Mouse (Mus musculus): ENCODE data around the gene Tmem211. TPM values are rescaled to one million over a fixed set of nuclear protein-coding genes. Genes with fewer than 3 reads are reported as not detected.

Tmem211 gene
- total and polyA plus RNA-seq, 3 experiments: not detected

- no peaks in the 10 kb centered on the region for H3K36me3 ChIP-seq (ENCODE audit: control insufficient read depth in 1 of 2, insufficient read depth in 2 of 2, low read length in 2 of 2)
- H3K27me3 ChIP-seq (ENCODE audit: control insufficient read depth in 1 of 2, insufficient read depth in 2 of 2, low read length in 2 of 2): no peaks in the 10 kb centered on the region
- no peak overlapping the region for H3K9ac ChIP-seq (ENCODE audit: control insufficient read depth, low read depth, low read length, poor library complexity, severe bottlenecking)
- no peaks in the 10 kb centered on the region for H3K4me1 ChIP-seq (ENCODE audit: control insufficient read depth in 1 of 2, insufficient read depth in 2 of 2, low read length in 2 of 2)
- no peak overlapping the region for H3K27ac ChIP-seq (ENCODE audit: control insufficient read depth, low read depth, low read length)
- no peak for DNase-seq (ENCODE audit: low read depth, low spot score)
- H3K79me2 ChIP-seq (ENCODE audit: control insufficient read depth, insufficient read depth, low read length, poor library complexity): no peaks in the 10 kb centered on the region
- no peaks in the 10 kb centered on the region for H3K9me3 ChIP-seq (replicated peaks; ENCODE audit: insufficient read depth, low read length)
- no peak overlapping the region for H3K4me3 ChIP-seq (ENCODE audit: control insufficient read depth in 1 of 2, insufficient read depth in 1 of 2, low read depth in 2 of 2, low read length in 2 of 2)
- TF ChIP-seq GATA1 (IDR thresholded peaks at IDR 0.05; ENCODE audit: low read depth, low read length) (no peak), SIN3A (IDR thresholded peaks at IDR 0.05; ENCODE audit: low read length) (no peak), NRF1 (IDR thresholded peaks at IDR 0.05; ENCODE audit: insufficient read depth, low read depth, low read length, poor library complexity, severe bottlenecking) (no peak), ETS1 (IDR thresholded peaks at IDR 0.05; ENCODE audit: low read depth, low read length) (no peak), ZC3H11A (IDR thresholded peaks at IDR 0.05; ENCODE audit: low read depth, low read length) (no peak), TBP (IDR thresholded peaks at IDR 0.05; ENCODE audit: low read depth, low read length) (no peak), USF2 (IDR thresholded peaks at IDR 0.05; ENCODE audit: borderline replicate concordance in 1 of 2, insufficient read depth in 1 of 2, low read depth in 1 of 2, low read length in 2 of 2) (no peak), ELF1 (IDR thresholded peaks at IDR 0.05; ENCODE audit: low read depth, low read length) (no peak), CHD1 (IDR thresholded peaks at IDR 0.05; ENCODE audit: low read depth, low read length) (no peak), BHLHE40 (IDR thresholded peaks at IDR 0.05; ENCODE audit: borderline replicate concordance, low read depth, low read length) (no peak), E2F4 (IDR thresholded peaks at IDR 0.05; ENCODE audit: borderline replicate concordance, low read depth, low read length) (no peak), CTCF (IDR thresholded peaks at IDR 0.05 in 2 of 3, conservative IDR thresholded peaks at IDR 0.05 in 1 of 3; ENCODE audit: control insufficient read depth in 1 of 3, insufficient read depth in 1 of 3, low read depth in 2 of 3, low read length in 3 of 3, poor library complexity in 1 of 3, severe bottlenecking in 1 of 3) (no peak), ZMIZ1 (IDR thresholded peaks at IDR 0.05; ENCODE audit: low read depth, low read length) (no peak)
Observed at GRCm38 (mm10) chr5:113287762-113288161, 61.1 kb downstream of the Tmem211 start.

GRCm38 (mm10) chr5:113288490-113288889, 61.8 kb downstream of the Tmem211 start:
- TF ChIP-seq UBTF (IDR thresholded peaks at IDR 0.05; ENCODE audit: borderline replicate concordance, insufficient read depth, low read depth, low read length) (no peak), POLR2AphosphoS5 (IDR thresholded peaks at IDR 0.05; ENCODE audit: borderline replicate concordance, low read depth, low read length) (no peak), ZC3H11A (IDR thresholded peaks at IDR 0.05; ENCODE audit: low read depth, low read length) (no peak), ETS1 (IDR thresholded peaks at IDR 0.05; ENCODE audit: low read depth, low read length) (no peak), ZNF384 (IDR thresholded peaks at IDR 0.05; ENCODE audit: low read depth, low read length) (no peak), RAD21 (IDR thresholded peaks at IDR 0.05; ENCODE audit: low read depth, low read length) (no peak), GATA1 (IDR thresholded peaks at IDR 0.05; ENCODE audit: low read depth, low read length) (no peak), TCF12 (IDR thresholded peaks at IDR 0.05; ENCODE audit: low read depth, low read length) (no peak), GABPA (IDR thresholded peaks at IDR 0.05; ENCODE audit: low read depth, low read length) (no peak), MXI1 (IDR thresholded peaks at IDR 0.05; ENCODE audit: low read depth, low read length) (no peak), TAL1 (IDR thresholded peaks at IDR 0.05; ENCODE audit: low read length) (no peak)
- Histone ChIP-seq H3K27me3 (ENCODE audit: control insufficient read depth in 1 of 2, insufficient read depth in 2 of 2, low read length in 2 of 2) (no peaks in the 10 kb centered on the region), H3K79me2 (ENCODE audit: control insufficient read depth, insufficient read depth, low read length, poor library complexity) (no peaks in the 10 kb centered on the region), H3K4me3 (ENCODE audit: control insufficient read depth in 1 of 2, insufficient read depth in 1 of 2, low read depth in 2 of 2, low read length in 2 of 2) (no peak overlapping the region), H3K36me3 (ENCODE audit: control insufficient read depth in 1 of 2, insufficient read depth in 2 of 2, low read length in 2 of 2) (no peaks in the 10 kb centered on the region), H3K9ac (ENCODE audit: control insufficient read depth, low read depth, low read length, poor library complexity, severe bottlenecking) (no peak overlapping the region), H3K9me3 (replicated peaks; ENCODE audit: insufficient read depth, low read length) (no peaks in the 10 kb centered on the region), H3K27ac (ENCODE audit: control insufficient read depth, low read depth, low read length) (no peak overlapping the region), H3K4me1 (ENCODE audit: control insufficient read depth in 1 of 2, insufficient read depth in 2 of 2, low read length in 2 of 2) (no peaks in the 10 kb centered on the region)
- DNase-seq (ENCODE audit: low read depth, low spot score): no peak

Other genes with a start within 250 kb of the Tmem211 start
- 0.10 TPM in 1 of 2 replicates, not detected in the other for gene Grk3, start 211.1 kb upstream of the Tmem211 start, total RNA-seq (2012; rRNA removed)
- not detected for gene Grk3, start 211.1 kb upstream of the Tmem211 start, polyA plus RNA-seq (2012; ENCODE audit: insufficient read depth in 1 of 2, insufficient read length in 2 of 2, low read depth in 1 of 2, low replicate concordance in 2 of 2, missing spikeins in 1 of 2)
- gene Crybb2, start 156.8 kb upstream of the Tmem211 start, total RNA-seq (2012; rRNA removed): not detected in 2 replicates
- not detected for gene Crybb2, start 156.8 kb upstream of the Tmem211 start, polyA plus RNA-seq (2012; ENCODE audit: insufficient read depth in 1 of 2, insufficient read length in 2 of 2, low read depth in 1 of 2, low replicate concordance in 2 of 2, missing spikeins in 1 of 2)
- gene Crybb3, start 145.3 kb upstream of the Tmem211 start, total RNA-seq (2012; rRNA removed): not detected in 2 replicates
- gene Crybb3, start 145.3 kb upstream of the Tmem211 start, polyA plus RNA-seq (2012; ENCODE audit: insufficient read depth in 1 of 2, insufficient read length in 2 of 2, low read depth in 1 of 2, low replicate concordance in 2 of 2, missing spikeins in 1 of 2): not detected
- gene 2900026A02Rik, start 5.7 kb upstream of the Tmem211 start, total RNA-seq (2012; rRNA removed): not detected in 2 replicates
- gene 2900026A02Rik, start 5.7 kb upstream of the Tmem211 start, polyA plus RNA-seq (2012; ENCODE audit: insufficient read depth in 1 of 2, insufficient read length in 2 of 2, low read depth in 1 of 2, low replicate concordance in 2 of 2, missing spikeins in 1 of 2): not detected
- not detected in 2 replicates for gene Sgsm1, start 83.9 kb downstream of the Tmem211 start, total RNA-seq (2012; rRNA removed)
- not detected for gene Sgsm1, start 83.9 kb downstream of the Tmem211 start, polyA plus RNA-seq (2012; ENCODE audit: insufficient read depth in 1 of 2, insufficient read length in 2 of 2, low read depth in 1 of 2, low replicate concordance in 2 of 2, missing spikeins in 1 of 2)
- not detected in 2 replicates for gene Aym1, start 130.4 kb downstream of the Tmem211 start, total RNA-seq (2012; rRNA removed)
- gene Aym1, start 130.4 kb downstream of the Tmem211 start, polyA plus RNA-seq (2012; ENCODE audit: insufficient read depth in 1 of 2, insufficient read length in 2 of 2, low read depth in 1 of 2, low replicate concordance in 2 of 2, missing spikeins in 1 of 2): not detected

All from MEL (cell line).